Mouse (Mus musculus) spleen, embryonic (tissue): ENCODE results near the gene Elp6.

ENCODE experiments used
- CTCF ChIA-PET: fragments of 350-600 bp; sonication (Branson Sonifier 250); formaldehyde crosslinking; loops from one replicate; lab custom pipeline; 2022; lab: Charles Lee

Gene Elp6

GRCm38 (mm10) chr9:110315904-110316303, 10.9 kb downstream of the Elp6 start:
- CTCF ChIA-PET, result no interaction called here

- CTCF ChIA-PET, result no interaction called here
Observed at GRCm38 (mm10) chr9:110316503-110316902, 11.5 kb downstream of the Elp6 start.

GRCm38 (mm10) chr9:110320769-110321168, 15.8 kb downstream of the Elp6 start:
- CTCF ChIA-PET, result no interaction called here

- CTCF ChIA-PET, result interaction anchor here (0.6 kb wide), 1 partner anchor 609 kb away, joined by 7 read pairs; no protein-coding TSS in a partner anchor
Observed at GRCm38 (mm10) chr9:110322972-110323371, 18.0 kb downstream of the Elp6 start.

DNA sequence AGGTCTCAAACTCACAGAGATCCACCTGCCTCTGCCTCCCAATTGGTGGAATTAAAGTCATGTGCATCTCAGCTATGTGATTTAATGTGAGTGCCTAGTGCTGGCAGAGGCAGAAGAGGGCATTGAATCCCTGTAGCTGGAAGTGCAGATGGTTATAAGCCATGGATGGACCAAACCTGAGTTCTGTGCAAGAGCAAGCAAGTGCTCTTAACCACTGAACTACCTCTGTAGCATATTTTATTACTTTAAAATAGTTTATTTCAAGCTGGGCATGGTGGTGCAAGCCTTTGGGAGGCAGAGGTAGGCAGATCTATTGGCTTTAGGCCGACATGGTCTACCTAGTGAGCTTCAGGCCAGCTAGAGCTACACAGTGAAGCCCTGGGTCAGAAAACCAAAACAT, 19.2 kb downstream of the Elp6 start:
- CTCF ChIA-PET, result interaction anchor here (0.6 kb wide), 1 partner anchor 8 kb away, joined by 4 read pairs; no protein-coding TSS in a partner anchor

DNA sequence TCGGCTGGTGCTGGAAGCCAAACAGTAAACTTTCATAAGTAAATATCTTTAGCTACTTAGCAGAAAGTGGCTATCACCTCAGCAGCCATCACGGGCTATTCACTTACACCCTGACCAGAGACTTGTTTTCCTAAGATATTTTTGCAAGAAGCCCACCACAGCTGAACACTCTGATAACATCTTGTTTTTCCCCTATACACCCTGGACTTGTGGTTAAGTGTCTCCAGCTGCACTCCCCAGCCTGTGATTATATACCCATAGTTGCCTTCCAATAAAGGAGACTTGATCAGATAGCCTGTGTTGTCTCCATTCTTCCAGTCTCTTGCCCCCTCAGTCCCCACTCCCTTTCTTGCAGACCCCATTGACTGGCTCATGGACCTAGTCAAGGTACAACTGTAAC, 23.2 kb downstream of the Elp6 start:
- CTCF ChIA-PET, result no interaction called here

DNA sequence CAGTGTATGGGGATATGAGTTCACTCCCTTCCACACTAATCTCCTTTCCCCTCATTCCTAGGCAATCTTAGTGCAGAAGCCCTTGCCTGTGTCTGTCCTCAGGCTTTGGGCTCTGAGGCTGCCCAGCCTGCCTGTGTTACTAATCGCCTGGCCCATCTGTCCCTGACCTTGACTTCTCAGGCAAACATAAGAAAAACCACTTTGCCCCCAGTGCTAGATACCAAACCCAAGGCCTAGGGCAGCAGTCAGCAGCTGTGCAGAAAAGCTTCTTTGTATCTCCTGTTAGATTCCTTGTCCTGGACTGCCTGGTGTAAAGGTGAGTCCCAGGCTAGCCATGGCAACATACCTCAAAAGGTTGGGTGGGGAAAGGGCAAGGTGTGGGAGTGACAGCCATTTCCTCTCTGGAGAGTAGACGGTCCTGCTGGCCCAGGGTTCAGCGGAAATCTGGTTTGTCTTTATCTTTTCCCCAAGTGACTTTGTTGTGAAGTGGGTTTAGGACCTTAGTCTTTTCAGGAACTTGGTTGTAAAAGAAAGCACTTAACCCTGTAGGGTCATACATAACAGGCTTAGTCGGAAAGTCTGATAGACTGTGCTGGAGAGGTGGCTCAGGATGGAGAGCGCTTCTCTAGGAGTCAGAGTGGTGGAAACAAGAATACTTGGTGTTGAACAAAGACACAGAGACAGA, 24.1 kb downstream of the Elp6 start:
- CTCF ChIA-PET, result no interaction called here

GRCm38 (mm10) chr9:110329655-110330054, 24.7 kb downstream of the Elp6 start:
- CTCF ChIA-PET, result no interaction called here

- CTCF ChIA-PET, result no interaction called here
Observed at GRCm38 (mm10) chr9:110330341-110330740, 25.4 kb downstream of the Elp6 start.

- CTCF ChIA-PET, result interaction anchor here (0.7 kb wide), 1 partner anchor 25 kb away, joined by 4 read pairs; no protein-coding TSS in a partner anchor
Observed at GRCm38 (mm10) chr9:110330913-110331312, 25.9 kb downstream of the Elp6 start.

- CTCF ChIA-PET, result interaction anchor here (0.6 kb wide), 1 partner anchor 198 kb away, joined by 8 read pairs; no protein-coding TSS in a partner anchor
Observed at GRCm38 (mm10) chr9:110333135-110333895, 28.3 kb downstream of the Elp6 start, which contains the start of gene Scap. Gene Scap (plus strand): TSS chr9:110333288.

- CTCF ChIA-PET, result no interaction called here
Observed at GRCm38 (mm10) chr9:110333896-110334259, 28.9 kb downstream of the Elp6 start.

- CTCF ChIA-PET, result no interaction called here
Observed at GRCm38 (mm10) chr9:110334849-110335248, 29.9 kb downstream of the Elp6 start.

GRCm38 (mm10) chr9:110340037-110340750, 35.2 kb downstream of the Elp6 start:
- CTCF ChIA-PET, result no interaction called here

- CTCF ChIA-PET, result interaction anchor here (0.5 to 0.7 kb wide), 2 partner anchors 256 to 655 kb away, joined by 3 to 7 read pairs; no protein-coding TSS in a partner anchor
Observed at GRCm38 (mm10) chr9:110342008-110342407, 37.0 kb downstream of the Elp6 start.

DNA sequence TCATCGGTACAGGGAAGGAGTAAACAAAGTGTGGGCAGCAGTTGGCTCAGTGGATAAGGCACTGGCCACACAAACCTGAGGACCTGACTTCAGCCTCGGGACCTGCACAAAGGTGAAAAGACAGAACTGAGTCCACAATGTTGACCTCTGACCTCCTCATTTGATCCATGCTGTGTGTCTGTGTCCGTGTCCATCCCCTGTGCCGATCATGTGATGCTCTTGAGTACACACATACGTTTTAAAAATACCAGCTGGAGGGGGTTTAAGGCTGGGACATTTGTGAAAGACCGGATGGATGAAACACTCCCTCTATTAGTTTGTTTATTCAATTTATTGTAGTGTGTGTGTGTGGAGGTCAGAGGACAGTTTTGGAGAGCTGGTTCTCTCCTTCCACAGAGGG, 38.8 kb downstream of the Elp6 start:
- CTCF ChIA-PET, result no interaction called here

- CTCF ChIA-PET, result no interaction called here
Observed at GRCm38 (mm10) chr9:110345057-110345739, 40.2 kb downstream of the Elp6 start.

GRCm38 (mm10) chr9:110348899-110349298, 43.9 kb downstream of the Elp6 start:
- CTCF ChIA-PET, result no interaction called here

DNA sequence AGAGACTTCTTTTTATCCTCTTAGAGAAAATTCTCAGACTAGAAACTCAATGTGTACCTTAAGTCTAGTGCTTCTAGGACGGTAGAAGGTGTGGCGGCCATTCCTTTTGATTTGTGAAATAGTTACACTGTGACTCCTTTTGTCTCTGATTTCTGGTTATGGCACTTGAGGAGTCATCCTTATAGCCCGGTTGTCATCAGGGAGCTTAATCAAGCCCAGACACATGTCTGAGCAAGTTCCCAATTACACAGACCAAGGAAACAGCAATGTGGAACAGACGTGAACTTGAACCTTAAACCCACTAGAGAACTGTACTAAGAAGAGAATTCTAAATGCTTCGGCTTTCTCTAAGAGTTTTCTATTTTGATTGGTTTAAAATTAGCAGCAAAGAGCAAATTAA, 45.2 kb downstream of the Elp6 start:
- CTCF ChIA-PET, result no interaction called here

DNA sequence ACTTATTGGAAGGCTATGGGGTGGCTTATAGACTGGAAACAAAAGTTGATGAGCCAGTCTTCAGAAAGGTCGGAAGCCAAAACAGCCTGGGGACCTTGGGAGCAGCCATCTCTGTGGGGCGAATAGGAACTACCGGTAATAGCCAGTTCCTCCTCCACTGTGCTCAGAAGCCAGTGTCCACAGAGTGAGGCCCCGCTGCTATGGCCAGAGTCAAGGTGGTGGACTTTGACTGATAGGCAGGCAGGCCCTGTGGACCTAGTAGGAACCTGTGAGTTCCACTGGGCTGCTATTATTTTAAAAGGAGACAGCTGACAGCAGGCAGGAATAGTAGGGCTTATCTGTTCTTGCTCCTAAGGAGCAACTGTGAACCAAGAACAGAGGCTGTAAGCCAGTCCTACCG, 45.6 kb downstream of the Elp6 start:
- CTCF ChIA-PET, result no interaction called here

DNA sequence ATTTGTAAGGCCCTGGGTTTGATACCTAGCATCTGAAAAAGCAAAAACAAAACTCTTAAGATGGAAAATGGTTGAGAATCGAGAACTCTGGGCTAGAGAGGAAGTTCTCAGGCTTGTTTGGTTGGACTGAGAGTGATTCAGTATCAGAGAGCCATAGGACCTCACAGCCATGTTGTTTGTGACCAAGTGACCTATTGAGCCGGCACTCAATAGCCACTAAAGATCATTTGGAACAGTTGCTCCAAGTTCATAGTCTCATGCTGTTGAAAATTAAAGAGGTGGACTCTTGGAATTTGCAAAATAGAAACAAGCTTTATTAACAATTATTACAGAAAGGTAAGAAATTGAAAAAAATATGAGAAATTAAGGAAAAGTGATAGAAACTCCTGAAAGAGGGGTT, 46.4 kb downstream of the Elp6 start:
- CTCF ChIA-PET, result no interaction called here
